Mouse (Mus musculus) heart, adult 18-20 months (tissue): Measurements from ENCODE around the gene Plppr3. TPM values are rescaled to one million over a fixed set of nuclear protein-coding genes. Genes with fewer than 3 reads are reported as not detected.

Experiments used
- DNase-seq, 2 experiments: peaks; one replicate each; pipeline ENCODE4 v3.0.0; 2021 to 2022; ENCODE audit warnings: mixed read lengths in 1 of 2
- total RNA-seq, 2 experiments: library from RNA; stranded (reverse); gene quantifications; 2 replicates each; pipeline ENCODE4 v1.2.3; 2021

Plppr3 gene
- total RNA-seq, 2 experiments from 2014 or later: 0.12 to 0.18 TPM

- no peak for DNase-seq
These were observed 21.6 kb downstream of the Plppr3 start for GRCm38 (mm10) chr10:79852827-79853226.

- DNase-seq: peak; percentile 69 to 71
These were observed 22.2 kb downstream of the Plppr3 start for GRCm38 (mm10) chr10:79852107-79852789.

GRCm38 (mm10) chr10:79851653-79852052 lies 22.8 kb downstream of the Plppr3 start:
- DNase-seq: peak in 1 of 2 experiments; percentile 22

GRCm38 (mm10) chr10:79849941-79850628 lies 24.3 kb downstream of the Plppr3 start:
- no peak for DNase-seq

GRCm38 (mm10) chr10:79846553-79846952 lies 27.9 kb downstream of the Plppr3 start:
- no peak for DNase-seq

GRCm38 (mm10) chr10:79843476-79843875 lies 31.0 kb downstream of the Plppr3 start:
- DNase-seq: no peak

- no peak for DNase-seq
These were observed 32.1 kb downstream of the Plppr3 start for GRCm38 (mm10) chr10:79842322-79842721.

- peak; percentile 75 to 78 for DNase-seq
These were observed 33.5 kb downstream of the Plppr3 start for GRCm38 (mm10) chr10:79840644-79841551.

GRCm38 (mm10) chr10:79840091-79840490 lies 34.3 kb downstream of the Plppr3 start:
- no peak for DNase-seq

- no peak for DNase-seq
These were observed 36.3 kb downstream of the Plppr3 start for GRCm38 (mm10) chr10:79838151-79838550.

- no peak for DNase-seq
These were observed 37.5 kb downstream of the Plppr3 start for GRCm38 (mm10) chr10:79836918-79837317.

- DNase-seq: peak; percentile 78 to 88
These were observed 39.5 kb downstream of the Plppr3 start for GRCm38 (mm10) chr10:79834769-79835398.

GRCm38 (mm10) chr10:79832786-79833181 lies 41.6 kb downstream of the Plppr3 start:
- no peak for DNase-seq

- DNase-seq: no peak
These were observed 42.2 kb downstream of the Plppr3 start for GRCm38 (mm10) chr10:79832026-79832785.

- DNase-seq: no peak
These were observed 42.9 kb downstream of the Plppr3 start for GRCm38 (mm10) chr10:79831583-79831982.

- DNase-seq: peak in 1 of 2 experiments; percentile 66
These were observed 50.0 kb downstream of the Plppr3 start for GRCm38 (mm10) chr10:79824413-79824812.

- DNase-seq: no peak
These were observed 51.4 kb downstream of the Plppr3 start for GRCm38 (mm10) chr10:79823011-79823410.

GRCm38 (mm10) chr10:79822372-79822771 lies 52.1 kb downstream of the Plppr3 start:
- no peak for DNase-seq

GRCm38 (mm10) chr10:79821731-79822130 lies 52.7 kb downstream of the Plppr3 start:
- DNase-seq: no peak

GRCm38 (mm10) chr10:79820782-79821181 lies 53.7 kb downstream of the Plppr3 start, which contains the start of gene Misp:
TSS of gene Misp (plus strand) at chr10:79820989.
- DNase-seq: no peak

- DNase-seq: no peak
These were observed 54.2 kb downstream of the Plppr3 start for GRCm38 (mm10) chr10:79820277-79820676.
